Mouse (Mus musculus): Measurements from ENCODE around the gene 1700061G19Rik.

DNA sequence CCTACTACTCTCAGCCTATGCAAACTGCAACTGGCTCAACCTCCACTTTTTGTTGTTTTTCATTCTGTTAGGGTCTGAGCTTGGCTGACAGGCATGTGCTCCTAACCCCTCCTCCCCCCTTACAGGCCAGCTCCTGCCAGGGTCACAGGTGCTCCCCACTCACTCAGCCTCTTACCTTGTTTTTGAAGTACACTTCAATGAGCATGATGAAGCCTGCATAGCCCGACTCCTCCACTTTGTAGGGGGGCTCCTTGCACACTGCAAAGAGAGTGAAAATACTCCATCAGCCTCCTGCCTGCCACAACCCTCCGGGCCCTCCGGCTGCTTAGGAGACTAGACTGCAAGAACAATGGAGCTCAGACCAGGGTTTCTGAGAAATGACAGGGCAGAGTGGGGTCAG lies 44.4 kb downstream of the 1700061G19Rik start:
- TF ChIP-seq USF1 (IDR thresholded peaks at IDR 0.05; ENCODE audit: low read depth) (no peak), MYOD1 (IDR thresholded peaks at IDR 0.05; ENCODE audit: control insufficient read depth in 1 of 3, insufficient read length in 2 of 3, low read depth in 2 of 3) (no peak), TCF12 (IDR thresholded peaks at IDR 0.05; ENCODE audit: insufficient read depth, poor library complexity, severe bottlenecking) (no peak), POLR2A (IDR thresholded peaks at IDR 0.05; ENCODE audit: insufficient read length, low read depth) (no peak), MAX (IDR thresholded peaks at IDR 0.05; ENCODE audit: low read depth) (no peak), POLR2AphosphoS2 (IDR thresholded peaks at IDR 0.05; ENCODE audit: insufficient read length, low read depth) (no peak), E2F4 (IDR thresholded peaks at IDR 0.05; ENCODE audit: insufficient read depth) (no peak)
